19 mouse cellular contexts compared by ENCODE assay signal in genomic region chr2:5077937-5078336, GRCm38 (mm10). TPM values are rescaled to one million over a fixed set of nuclear protein-coding genes. Genes with fewer than 3 reads are reported as not detected.
DNase-seq lines count a peak whose midpoint lies in the region; ATAC-seq and TF ChIP-seq lines count a peak whose summit lies in the region.
"Had no signal": no experiment of that assay in that cellular context is flagged by ENCODE, and none has a peak within 500 bp of the region (broad histone marks: within the 10 kb centered on the region; RNA-seq: fewer than 3 reads in every experiment).

No protein-coding gene starts in this region.

- H3K27ac ChIP-seq in midbrain, embryonic 11.5 days (ENCODE audit: low read depth, low read length) = no peak overlapping the region
- H3K27ac ChIP-seq in midbrain, embryonic 16.5 days (ENCODE audit: low read length) = no peak overlapping the region
- peak overlapping the region; percentile 42; the same call in 1 of the 2 replicates for H3K27ac ChIP-seq in bone marrow, adult 2 months (ENCODE audit: control insufficient read depth, insufficient read depth, low read depth, low read length, poor library complexity)
- peak overlapping the region; percentile 69 for H3K27ac ChIP-seq in liver, embryonic 11.5 days (ENCODE audit: low read depth, low read length)
- peak overlapping the region; percentile 64; the same call in 1 of the 2 replicates for H3K27ac ChIP-seq in small intestine, adult 2 months (ENCODE audit: insufficient read depth, low read depth, low read length)
- no peak overlapping the region for H3K27ac ChIP-seq in forebrain, embryonic 13.5 days
- no peak overlapping the region for H3K27ac ChIP-seq in forebrain, embryonic 15.5 days (replicated peaks)
- H3K27ac ChIP-seq: heart, embryonic 13.5 days; hindbrain, embryonic 10.5 days; kidney, embryonic 15.5 days; lung, embryonic 15.5 days had no signal

- peak; percentile 10 for DNase-seq in midbrain, embryonic 11.5 days (ENCODE audit: low spot score, missing footprints)
- no peak for DNase-seq in liver, embryonic 11.5 days (ENCODE audit: low spot score)
- no peak for DNase-seq in adrenal gland, postnatal 25 days
- DNase-seq: B cell, adult 2 months; cerebellum, adult 2 months; gastrocnemius, postnatal 14 days; layer of hippocampus, postnatal 36 days; left cerebral cortex, postnatal 4 days had no signal

- TF ChIP-seq POLR2A in bone marrow, adult 2 months (IDR thresholded peaks at IDR 0.05; ENCODE audit: borderline replicate concordance, control insufficient read depth, low read depth, low read length) = no peak
- TF ChIP-seq POLR2A in small intestine, adult 2 months (IDR thresholded peaks at IDR 0.05; ENCODE audit: low read depth, low read length) = no peak

- H3K27me3 ChIP-seq in midbrain, embryonic 11.5 days (ENCODE audit: control insufficient read depth, insufficient read depth, low read length) = no peaks in the 10 kb centered on the region
- no peaks in the 10 kb centered on the region for H3K27me3 ChIP-seq in midbrain, embryonic 16.5 days (ENCODE audit: control insufficient read depth, insufficient read depth, low read depth, low read length)
- H3K27me3 ChIP-seq in liver, embryonic 11.5 days (replicated peaks; ENCODE audit: control insufficient read depth, insufficient read depth, low read length) = no peaks in the 10 kb centered on the region
- no peaks in the 10 kb centered on the region for H3K27me3 ChIP-seq in small intestine, adult 2 months (ENCODE audit: control insufficient read depth, insufficient read depth, low read length)
- H3K27me3 ChIP-seq in forebrain, embryonic 13.5 days = peaks cover 5% of the 10 kb centered on the region; the same call in 1 of the 2 replicates
- H3K27me3 ChIP-seq in forebrain, embryonic 15.5 days = no peaks in the 10 kb centered on the region
- H3K27me3 ChIP-seq: heart, embryonic 13.5 days; kidney, embryonic 15.5 days; lung, embryonic 15.5 days had no signal

- no peak overlapping the region for H3K9ac ChIP-seq in midbrain, embryonic 11.5 days (ENCODE audit: low read length)
- no peak overlapping the region for H3K9ac ChIP-seq in midbrain, embryonic 16.5 days (ENCODE audit: low read depth, low read length)
- no peak overlapping the region; the same call in 1 of the 2 replicates for H3K9ac ChIP-seq in liver, embryonic 11.5 days (ENCODE audit: low read depth, low read length)
- H3K9ac ChIP-seq in forebrain, embryonic 13.5 days = no peak overlapping the region
- no peak overlapping the region for H3K9ac ChIP-seq in forebrain, embryonic 15.5 days (replicated peaks)
- H3K9ac ChIP-seq: heart, embryonic 13.5 days; kidney, embryonic 15.5 days; lung, embryonic 15.5 days had no signal

- H3K4me2 ChIP-seq in midbrain, embryonic 11.5 days = no peak overlapping the region
- H3K4me2 ChIP-seq in midbrain, embryonic 16.5 days (ENCODE audit: low read length) = no peak overlapping the region
- peak overlapping the region; percentile 25 for H3K4me2 ChIP-seq in liver, embryonic 11.5 days
- no peak overlapping the region for H3K4me2 ChIP-seq in forebrain, embryonic 13.5 days
- no peak overlapping the region for H3K4me2 ChIP-seq in forebrain, embryonic 15.5 days (replicated peaks)
- H3K4me2 ChIP-seq: heart, embryonic 13.5 days; kidney, embryonic 15.5 days; lung, embryonic 15.5 days had no signal

- no peak for TF ChIP-seq CTCF in bone marrow, adult 2 months (IDR thresholded peaks at IDR 0.05; ENCODE audit: control insufficient read depth, insufficient read depth, low read length)
- no peak for TF ChIP-seq CTCF in small intestine, adult 2 months (IDR thresholded peaks at IDR 0.05; ENCODE audit: extremely low read depth, insufficient read length, insufficient replicate concordance, low read depth, low read length)

- H3K36me3 ChIP-seq in midbrain, embryonic 11.5 days (ENCODE audit: control insufficient read depth, insufficient read depth, low read length) = no peaks in the 10 kb centered on the region
- H3K36me3 ChIP-seq in midbrain, embryonic 16.5 days (ENCODE audit: control insufficient read depth, insufficient read depth, low read length) = no peaks in the 10 kb centered on the region
- H3K36me3 ChIP-seq in liver, embryonic 11.5 days (ENCODE audit: control insufficient read depth, insufficient read depth, low read length) = no peaks in the 10 kb centered on the region
- no peaks in the 10 kb centered on the region for H3K36me3 ChIP-seq in small intestine, adult 2 months (ENCODE audit: control insufficient read depth, insufficient read depth, low read length)
- no peaks in the 10 kb centered on the region for H3K36me3 ChIP-seq in forebrain, embryonic 13.5 days (ENCODE audit: poor library complexity, severe bottlenecking)
- H3K36me3 ChIP-seq in forebrain, embryonic 15.5 days = no peaks in the 10 kb centered on the region
- H3K36me3 ChIP-seq: heart, embryonic 13.5 days; hindbrain, embryonic 10.5 days; kidney, embryonic 15.5 days; lung, embryonic 15.5 days had no signal

- no peak overlapping the region for H3K4me3 ChIP-seq in midbrain, embryonic 11.5 days (ENCODE audit: low read depth, low read length)
- no peak overlapping the region for H3K4me3 ChIP-seq in midbrain, embryonic 16.5 days (ENCODE audit: low read depth, low read length)
- H3K4me3 ChIP-seq in bone marrow, adult 2 months (replicated peaks; ENCODE audit: control insufficient read depth, low read depth, low read length) = no peak overlapping the region
- no peak overlapping the region for H3K4me3 ChIP-seq in liver, embryonic 11.5 days (ENCODE audit: low read depth, low read length)
- no peak overlapping the region for H3K4me3 ChIP-seq in small intestine, adult 2 months (ENCODE audit: low read depth, low read length)
- H3K4me3 ChIP-seq in forebrain, embryonic 13.5 days = no peak overlapping the region
- no peak overlapping the region for H3K4me3 ChIP-seq in forebrain, embryonic 15.5 days
- H3K4me3 ChIP-seq: heart, embryonic 13.5 days; hindbrain, embryonic 10.5 days; kidney, embryonic 15.5 days; lung, embryonic 15.5 days had no signal

- ATAC-seq in midbrain, embryonic 11.5 days (ENCODE audit: low FRiP score) = no peak
- no peak for ATAC-seq in midbrain, embryonic 16.5 days
- peak; percentile 93 for ATAC-seq in liver, embryonic 11.5 days (replicated peaks; ENCODE audit: low FRiP score)
- no peak for ATAC-seq in forebrain, embryonic 13.5 days
- ATAC-seq in forebrain, embryonic 15.5 days (replicated peaks) = no peak
- ATAC-seq: inflammation-experienced regulatory T-cells, adult 6 months had no signal

- no peaks in the 10 kb centered on the region for H3K9me3 ChIP-seq in midbrain, embryonic 11.5 days (ENCODE audit: control insufficient read depth, low read length)
- H3K9me3 ChIP-seq in midbrain, embryonic 16.5 days (replicated peaks; ENCODE audit: control insufficient read depth, low read length, poor library complexity, severe bottlenecking) = 0 out of 2 replicates have a peak, but pooled peaks cover 2% of the 10 kb centered on the region
- H3K9me3 ChIP-seq in liver, embryonic 11.5 days (ENCODE audit: control insufficient read depth, low read length) = peaks cover 3% of the 10 kb centered on the region; the same call in 1 of the 2 replicates
- no peaks in the 10 kb centered on the region for H3K9me3 ChIP-seq in forebrain, embryonic 13.5 days (replicated peaks)
- H3K9me3 ChIP-seq in forebrain, embryonic 15.5 days = no peaks in the 10 kb centered on the region
- H3K9me3 ChIP-seq: heart, embryonic 13.5 days; hindbrain, embryonic 10.5 days; kidney, embryonic 15.5 days; lung, embryonic 15.5 days had no signal

- no peaks in the 10 kb centered on the region for H3K4me1 ChIP-seq in midbrain, embryonic 11.5 days (ENCODE audit: control insufficient read depth, insufficient read depth, low read length)
- no peaks in the 10 kb centered on the region for H3K4me1 ChIP-seq in midbrain, embryonic 16.5 days (ENCODE audit: control insufficient read depth, insufficient read depth, low read length)
- peaks cover 2% of the 10 kb centered on the region for H3K4me1 ChIP-seq in bone marrow, adult 2 months (ENCODE audit: control insufficient read depth, insufficient read depth, low read length)
- no peaks in the 10 kb centered on the region for H3K4me1 ChIP-seq in liver, embryonic 11.5 days (replicated peaks; ENCODE audit: control insufficient read depth, insufficient read depth, low read length)
- peaks cover 14% of the 10 kb centered on the region; the same call in 1 of the 2 replicates for H3K4me1 ChIP-seq in small intestine, adult 2 months (ENCODE audit: control insufficient read depth, insufficient read depth, insufficient read length, low read length)
- H3K4me1 ChIP-seq in forebrain, embryonic 13.5 days = peaks cover 12% of the 10 kb centered on the region
- H3K4me1 ChIP-seq in forebrain, embryonic 15.5 days = peaks cover 10% of the 10 kb centered on the region
- H3K4me1 ChIP-seq: kidney, embryonic 15.5 days had no signal

- WGBS in midbrain, embryonic 11.5 days = 57% methylated on average over 2 of the region's 2 CpGs
- 70% methylated on average over 2 of the region's 2 CpGs for WGBS in midbrain, embryonic 16.5 days
- WGBS in bone marrow, adult 2 months = 48% methylated on average over 2 of the region's 2 CpGs
- WGBS in liver, embryonic 11.5 days = 35% methylated on average over 2 of the region's 2 CpGs
- 61% methylated on average over 2 of the region's 2 CpGs for WGBS in small intestine, adult 2 months
- 67% methylated on average over 2 of the region's 2 CpGs for WGBS in forebrain, embryonic 13.5 days
- WGBS in forebrain, embryonic 15.5 days = 76% methylated on average over 2 of the region's 2 CpGs

RNA-seq across cellular contexts. Expression of gene Optn, which starts 14.1 kb away (rescaled TPM):
- polyA plus RNA-seq in midbrain, embryonic 11.5 days (2014; fragmentation: Nextera tagmentation; extraction: Ambion mirVana) = 4.3 and 5.2 TPM in 2 replicates
- 18.0 and 24.3 TPM in 2 replicates for polyA plus RNA-seq in midbrain, embryonic 16.5 days (2015; fragmentation: Nextera tagmentation; extraction: Ambion mirVana)
- polyA plus RNA-seq in bone marrow, adult 2 months (2011; ENCODE audit: insufficient read depth, insufficient read length, low replicate concordance, missing spikeins) = 52.5 and 60.2 TPM in 2 replicates
- polyA plus RNA-seq in liver, embryonic 11.5 days (2014; fragmentation: Nextera tagmentation; extraction: Ambion mirVana) = 18.7 and 21.8 TPM in 2 replicates
- 21.3 and 51.5 TPM in 2 replicates for polyA plus RNA-seq in small intestine, adult 2 months (2012; rRNA removed)
- 2.8 and 3.3 TPM in 2 replicates for polyA plus RNA-seq in forebrain, embryonic 13.5 days (2015; fragmentation: Nextera tagmentation; extraction: Ambion mirVana)
- polyA plus RNA-seq in forebrain, embryonic 15.5 days (2015; fragmentation: Nextera tagmentation; extraction: Ambion mirVana) = 5.7 and 6.6 TPM in 2 replicates
- total RNA-seq in adrenal gland, postnatal 25 days (2021) = 52.5 and 59.0 TPM in 2 replicates

RNA-seq across cellular contexts. Expression of gene Ccdc3, which starts 59.6 kb away (rescaled TPM):
- 4.3 and 5.1 TPM in 2 replicates for polyA plus RNA-seq in midbrain, embryonic 11.5 days (2014; fragmentation: Nextera tagmentation; extraction: Ambion mirVana)
- polyA plus RNA-seq in midbrain, embryonic 16.5 days (2015; fragmentation: Nextera tagmentation; extraction: Ambion mirVana) = 6.0 and 6.6 TPM in 2 replicates
- 1.1 TPM in 2 replicates for polyA plus RNA-seq in bone marrow, adult 2 months (2011; ENCODE audit: insufficient read depth, insufficient read length, low replicate concordance, missing spikeins)
- polyA plus RNA-seq in liver, embryonic 11.5 days (2014; fragmentation: Nextera tagmentation; extraction: Ambion mirVana) = 21.7 and 22.5 TPM in 2 replicates
- polyA plus RNA-seq in small intestine, adult 2 months (2012; rRNA removed) = 6.2 and 7.9 TPM in 2 replicates
- 2.0 and 2.7 TPM in 2 replicates for polyA plus RNA-seq in forebrain, embryonic 13.5 days (2015; fragmentation: Nextera tagmentation; extraction: Ambion mirVana)
- 3.4 and 3.8 TPM in 2 replicates for polyA plus RNA-seq in forebrain, embryonic 15.5 days (2015; fragmentation: Nextera tagmentation; extraction: Ambion mirVana)
- total RNA-seq in adrenal gland, postnatal 25 days (2021) = 4.9 and 5.0 TPM in 2 replicates
- total RNA-seq: megakaryocyte, adult 5-6 weeks had no signal
- polyA plus RNA-seq: inflammation-experienced regulatory T-cells, adult 6 months had no signal

Comparison
In these comparisons a context has a peak if more than half of its experiments do, and no peak if none do; other contexts are left out.
1. H3K27ac ChIP-seq: peak in bone marrow, adult 2 months (single experiment), liver, embryonic 11.5 days (single experiment) and small intestine, adult 2 months (single experiment); none in midbrain, embryonic 11.5 days (single experiment), midbrain, embryonic 16.5 days (single experiment), forebrain, embryonic 13.5 days (single experiment) and forebrain, embryonic 15.5 days (single experiment).